Mouse (Mus musculus) leukemia stem cell, adult 10-12 weeks (primary cell): ENCODE measurements around the gene Trnau1ap. TPM values are rescaled to one million over a fixed set of nuclear protein-coding genes. Genes with fewer than 3 reads are reported as not detected.

Experiments used
- polyA plus RNA-seq: library from polyadenylated mRNA; stranded (reverse); fragments of >175 nt; gene quantifications from 2 replicates; pipeline ENCODE4 v1.2.3, GENCODE M21; 2012; ENCODE audit warnings: low replicate concordance

The Trnau1ap gene
- 26.3 and 48.2 TPM in 2 replicates for polyA plus RNA-seq

GRCm38 (mm10) chr4:132329115-132329834 lies at the start of gene Trnau1ap:
Trnau1ap (minus strand) TSS chr4:132329538.

GRCm38 (mm10) chr4:132353481-132353885 lies 24.1 kb upstream of the Trnau1ap start, which contains the start of gene Rcc1:
Rcc1 (minus strand) TSS chr4:132353605.

DNA sequence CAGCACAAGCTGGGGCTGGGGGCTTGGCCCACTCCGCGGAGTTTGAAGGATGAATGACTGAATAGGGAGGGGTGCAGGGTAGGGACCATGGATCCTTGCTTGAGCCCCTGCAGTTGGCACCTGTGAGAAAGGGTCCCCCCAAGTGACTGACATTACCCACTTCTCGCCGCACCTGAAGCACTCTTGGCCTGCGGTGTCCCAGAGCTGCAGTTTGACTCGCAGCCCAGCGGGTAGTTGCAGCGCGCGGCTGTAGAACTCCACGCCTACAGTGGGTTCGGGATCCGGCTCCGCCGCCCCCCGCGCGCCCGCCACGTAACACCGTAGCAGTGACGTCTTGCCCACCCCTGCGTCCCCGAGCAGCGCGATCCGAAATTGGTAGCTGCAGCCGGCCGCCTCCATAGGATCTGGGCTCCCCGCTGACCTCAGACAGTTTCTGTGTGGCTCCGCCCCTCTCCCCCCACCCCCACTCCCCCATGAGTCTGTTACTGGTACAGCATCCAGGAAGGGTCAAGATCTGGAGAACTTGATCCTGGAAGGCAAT lies 26.3 kb downstream of the Trnau1ap start, which contains the start of gene Rab42:
TSS of gene Rab42 (minus strand) at position 447 of the 541 bp plus-strand sequence.

DNA sequence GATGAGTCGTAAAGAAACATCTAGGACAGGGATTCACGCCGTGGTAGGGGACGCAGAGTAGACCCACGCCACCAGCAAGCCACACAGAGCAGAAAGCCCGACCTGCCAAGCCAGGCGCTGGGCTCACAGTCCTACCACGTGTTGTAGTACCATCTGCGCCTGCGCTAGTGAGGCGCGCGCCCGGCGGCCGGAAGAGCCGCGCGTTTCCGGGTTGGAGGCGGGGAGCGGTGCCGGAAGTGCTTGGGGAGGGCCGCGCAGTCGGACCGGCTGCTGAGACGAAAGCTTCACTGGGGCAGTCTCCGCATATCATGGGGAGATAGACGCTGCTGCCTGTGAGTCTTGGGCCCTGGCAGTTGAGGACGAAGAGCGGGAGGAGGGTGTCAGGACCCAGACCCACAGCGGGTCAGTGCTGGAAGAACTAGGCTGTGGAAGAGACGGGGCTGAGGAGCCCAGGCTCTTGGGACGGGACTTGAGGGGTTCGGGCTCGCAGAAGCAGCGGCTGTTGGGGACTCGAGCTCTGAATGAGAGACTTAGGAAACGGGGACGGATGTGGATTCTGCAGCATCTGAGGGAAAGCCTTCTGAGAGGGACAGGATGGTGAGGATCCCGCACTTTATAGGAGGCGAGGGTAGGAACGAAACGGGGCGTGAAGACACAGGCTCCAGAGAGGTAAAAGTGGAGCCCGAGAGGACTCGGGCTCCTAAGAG lies 55.0 kb downstream of the Trnau1ap start, which contains the start of gene Taf12:
TSS of gene Taf12 (plus strand) at position 220 of the 707 bp plus-strand sequence.

Other genes with a start within 250 kb of the Trnau1ap start
- gene Oprd1, start 185.1 kb downstream of the Trnau1ap start, polyA plus RNA-seq: 0.07 TPM in 1 of 2 replicates, not detected in the other
- gene Ythdf2, start 117.2 kb downstream of the Trnau1ap start, polyA plus RNA-seq: 33.1 and 37.9 TPM in 2 replicates
- gene Gmeb1, start 67.9 kb downstream of the Trnau1ap start, polyA plus RNA-seq: 3.7 and 24.2 TPM in 2 replicates
- gene Taf12, start 55.2 kb downstream of the Trnau1ap start, polyA plus RNA-seq: 3.0 and 35.0 TPM in 2 replicates
- gene Rab42, start 26.2 kb downstream of the Trnau1ap start, polyA plus RNA-seq: 0.25 TPM in 1 of 2 replicates, not detected in the other
- gene Rcc1, start 24.1 kb upstream of the Trnau1ap start, polyA plus RNA-seq: 33.3 and 64.5 TPM in 2 replicates
- gene Phactr4, start 93.0 kb upstream of the Trnau1ap start, polyA plus RNA-seq: 17.0 and 19.6 TPM in 2 replicates
- gene Med18, start 134.4 kb upstream of the Trnau1ap start, polyA plus RNA-seq: 5.3 and 6.9 TPM in 2 replicates
- gene Sesn2, start 181.0 kb upstream of the Trnau1ap start, polyA plus RNA-seq: 22.5 and 55.6 TPM in 2 replicates
- gene Atpif1, start 204.1 kb upstream of the Trnau1ap start, polyA plus RNA-seq: 27.0 and 119 TPM in 2 replicates
- 29.1 and 312 TPM in 2 replicates for gene Dnajc8, start 206.0 kb upstream of the Trnau1ap start, polyA plus RNA-seq
- gene Ptafr, start 234.5 kb upstream of the Trnau1ap start, polyA plus RNA-seq: 0.28 and 1.2 TPM in 2 replicates